Mouse (Mus musculus) brain, adult 2 months (tissue): ENCODE results near the gene Gadd45gip1.
A peak's percentile ranks its signal among the peaks of the same experiment; 100 is the strongest.
"Not testable (repeated sequence)": the region's sequence is repeated elsewhere in the genome, so short reads cannot be mapped to it uniquely, and the experiment has no call there.

ENCODE experiments used
- DNase-seq: peaks from one replicate; pipeline ENCODE4 v3.0.0; 2011; ENCODE audit warnings: low read depth, low spot score

Gene Gadd45gip1

DNA sequence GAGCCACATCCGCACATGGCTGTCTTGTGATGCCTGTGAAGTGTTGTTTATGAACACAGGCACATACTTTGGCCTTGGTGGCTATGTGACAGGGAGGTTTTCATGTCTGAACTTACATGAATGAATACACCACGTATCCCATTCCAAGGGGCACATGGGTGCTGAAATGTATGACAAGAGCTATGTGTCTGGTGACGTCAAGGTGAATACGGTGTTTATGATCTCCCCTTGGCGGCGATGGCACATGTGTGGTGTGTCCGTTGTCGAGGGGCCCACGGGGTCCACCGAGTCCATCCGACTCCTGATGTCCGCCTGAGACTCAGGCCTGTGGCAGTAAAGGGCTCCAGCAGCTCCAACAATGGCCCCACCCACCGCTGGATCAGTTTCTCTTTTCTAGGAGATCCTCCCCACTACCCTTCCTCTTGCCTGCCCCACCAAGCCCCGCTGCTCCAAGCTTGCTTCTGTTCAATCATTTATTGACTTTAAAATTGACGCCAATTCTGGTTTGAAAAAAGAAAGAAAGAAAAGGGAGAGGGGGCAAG, 34.0 kb upstream of the Gadd45gip1 start:
- no peak for DNase-seq

- no peak for DNase-seq
These were observed 33.4 kb upstream of the Gadd45gip1 start for GRCm38 (mm10) chr8:84797971-84798370.

- DNase-seq, result peak; percentile 48
These were observed 32.7 kb upstream of the Gadd45gip1 start for GRCm38 (mm10) chr8:84798446-84799135.

GRCm38 (mm10) chr8:84799136-84799931, 32.0 kb upstream of the Gadd45gip1 start:
- peak; percentile 80 for DNase-seq

- DNase-seq, result peak; percentile 83
These were observed 31.1 kb upstream of the Gadd45gip1 start, which contains the start of gene Nfix for GRCm38 (mm10) chr8:84799999-84800831. TSS of gene Nfix (minus strand) at chr8:84800344.

GRCm38 (mm10) chr8:84806031-84806430, 25.3 kb upstream of the Gadd45gip1 start:
- no peak for DNase-seq

- DNase-seq, result no peak
These were observed 22.0 kb upstream of the Gadd45gip1 start for GRCm38 (mm10) chr8:84809109-84809940.

DNA sequence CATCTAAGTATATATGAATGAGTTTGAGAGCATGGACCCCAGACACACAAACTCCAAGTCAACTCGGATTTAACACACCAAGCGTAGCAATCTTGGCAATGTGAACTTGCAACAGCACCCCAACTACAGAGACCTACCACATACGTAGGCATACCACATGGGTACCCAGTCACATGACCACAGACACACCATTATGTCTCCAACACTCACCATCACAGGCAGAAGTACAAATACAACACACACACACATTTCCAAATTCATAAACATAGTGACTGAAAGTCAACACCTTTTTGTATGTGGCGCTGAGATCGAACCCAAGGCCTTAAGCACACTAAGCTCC, 21.4 kb upstream of the Gadd45gip1 start:
- no peak for DNase-seq

DNA sequence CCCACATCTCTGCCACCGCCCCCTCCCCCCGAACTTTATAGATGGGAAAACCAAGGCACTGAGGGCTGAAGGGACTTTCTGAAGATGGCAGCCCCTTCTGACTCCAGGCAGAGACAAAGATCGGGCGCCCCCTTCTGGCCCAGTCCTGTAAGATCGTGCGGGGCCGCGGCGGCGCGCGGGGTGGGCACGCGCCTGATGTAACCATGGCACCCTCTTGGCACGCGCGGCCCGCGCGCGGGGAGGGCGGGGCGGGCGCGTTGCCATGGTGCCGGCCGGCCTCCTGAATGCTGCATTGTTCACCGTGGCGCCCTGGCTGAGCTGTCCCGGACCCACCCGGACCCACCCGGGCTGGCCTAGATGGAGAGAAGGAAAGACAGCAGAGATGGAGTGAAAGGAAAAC, 20.4 kb upstream of the Gadd45gip1 start:
- DNase-seq, result peak; percentile 93

GRCm38 (mm10) chr8:84811303-84811702, 20.0 kb upstream of the Gadd45gip1 start:
- no peak for DNase-seq

DNA sequence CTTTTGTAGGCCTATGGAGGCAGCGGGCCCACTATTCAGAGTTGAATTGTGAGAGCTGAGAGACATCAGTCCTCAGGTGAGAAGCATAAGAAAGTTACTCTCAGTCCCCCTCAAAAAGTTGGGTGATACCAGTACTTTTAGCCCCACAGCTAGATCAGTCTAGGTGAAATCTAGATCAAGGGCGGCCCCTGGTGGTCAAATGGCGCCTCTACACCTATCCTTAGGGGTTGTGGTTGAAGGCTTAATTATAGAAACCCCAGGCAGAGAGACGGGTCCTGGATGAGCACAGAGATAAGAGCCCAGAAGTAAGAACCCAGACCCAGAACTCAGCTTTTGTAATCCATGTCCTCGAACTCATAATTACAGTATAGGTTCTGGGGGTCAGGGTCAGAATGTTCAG, 18.3 kb upstream of the Gadd45gip1 start:
- peak; percentile 85 for DNase-seq

- DNase-seq, result peak; percentile 56
These were observed 17.5 kb upstream of the Gadd45gip1 start for GRCm38 (mm10) chr8:84813830-84814229.

DNA sequence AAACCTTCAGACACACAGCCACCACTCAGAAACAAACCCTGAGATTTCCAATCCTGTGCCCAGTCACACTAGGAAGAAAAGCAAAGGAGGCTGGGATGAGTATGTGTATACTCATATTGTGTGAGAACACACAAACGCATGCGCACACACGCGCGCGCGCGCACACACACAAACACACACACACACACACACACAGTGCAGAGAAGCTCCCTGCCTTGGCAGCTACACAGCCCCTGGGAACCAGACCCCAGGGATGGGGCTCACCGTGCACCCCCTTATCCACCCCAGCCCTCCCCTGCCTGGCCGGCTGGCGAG, 17.1 kb upstream of the Gadd45gip1 start:
- DNase-seq, result no peak

DNA sequence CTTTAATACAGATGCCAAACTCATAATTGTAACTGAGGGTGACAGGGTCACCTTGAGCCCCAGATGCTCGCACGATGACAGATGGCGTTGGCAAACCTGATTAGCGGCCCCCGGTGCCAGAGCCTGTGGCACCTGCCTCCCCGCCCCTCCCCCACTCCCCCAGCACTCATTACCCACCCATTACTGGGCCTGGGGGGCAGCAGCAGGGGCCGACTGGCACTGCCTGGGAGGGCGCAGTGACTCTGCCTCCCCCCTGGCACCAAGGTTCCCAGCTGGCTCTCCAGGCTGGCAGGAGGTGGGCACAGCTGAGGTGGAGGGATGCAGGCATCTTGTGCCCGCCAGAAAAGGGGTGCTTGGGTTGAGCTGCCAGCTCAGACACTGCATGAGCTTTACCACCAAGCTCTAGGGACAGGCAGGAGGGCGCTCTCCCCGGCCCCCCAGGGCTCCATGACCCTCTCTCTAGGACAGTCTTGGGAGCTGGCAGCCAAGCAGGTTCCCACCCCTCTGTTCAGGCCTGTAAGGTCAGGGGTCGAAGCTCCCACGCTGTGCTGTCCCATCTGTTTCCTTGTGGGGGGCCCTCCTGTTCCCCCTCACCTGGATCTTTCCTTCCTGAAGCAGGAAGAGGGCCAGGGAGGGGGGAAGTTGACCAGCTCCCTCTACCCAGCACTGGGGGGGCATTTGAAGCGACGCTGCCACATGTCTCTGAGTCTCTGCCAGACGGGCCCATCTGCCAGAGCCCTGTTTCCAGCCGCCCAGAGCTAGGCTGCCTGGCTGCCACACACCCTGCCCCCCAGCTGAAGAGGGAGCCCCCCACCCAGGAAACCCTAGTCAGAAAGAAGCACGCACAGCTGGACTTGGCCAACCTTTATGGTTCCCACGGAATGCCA, 16.5 kb upstream of the Gadd45gip1 start:
- DNase-seq, result peak; percentile 67

DNA sequence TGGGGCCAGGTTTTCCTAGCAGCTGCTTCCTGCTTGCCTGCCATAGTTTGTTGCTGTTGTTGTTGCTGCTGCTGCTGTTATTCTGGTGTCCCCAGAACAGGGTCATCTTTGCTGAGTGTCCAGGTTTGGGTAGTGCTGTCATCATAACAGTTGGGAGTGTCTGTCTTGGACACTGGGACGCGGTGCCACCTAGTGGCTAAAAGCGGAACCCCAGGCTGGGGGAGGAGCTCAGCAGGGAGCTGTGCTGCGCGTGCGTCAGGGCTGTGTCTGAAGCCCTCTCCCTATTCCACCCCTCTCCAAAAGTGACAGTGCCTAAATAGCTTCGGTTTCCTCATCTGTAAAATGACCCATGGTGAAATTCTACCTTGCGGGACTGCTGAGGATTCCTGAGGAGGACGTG, 15.8 kb upstream of the Gadd45gip1 start:
- peak; percentile 95 for DNase-seq

DNA sequence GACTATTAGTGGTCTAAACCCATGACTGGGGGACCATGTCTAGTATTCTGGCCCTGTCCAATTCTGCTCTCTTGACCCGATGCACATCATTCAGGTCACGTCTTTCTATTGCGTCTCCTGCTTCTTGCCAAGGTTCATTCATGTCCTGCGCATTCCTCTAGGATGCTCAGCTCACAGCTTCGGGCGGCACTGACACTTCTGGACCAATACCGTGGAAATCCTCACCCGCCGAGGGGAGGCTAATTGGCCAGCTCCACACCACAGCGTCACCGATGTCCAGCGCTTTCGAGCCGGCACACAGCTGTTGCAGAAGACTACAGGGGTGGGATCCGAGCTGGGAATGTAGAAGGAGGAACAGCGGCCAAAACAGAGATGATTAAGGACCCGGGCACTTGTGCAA, 15.2 kb upstream of the Gadd45gip1 start:
- DNase-seq, result no peak

DNA sequence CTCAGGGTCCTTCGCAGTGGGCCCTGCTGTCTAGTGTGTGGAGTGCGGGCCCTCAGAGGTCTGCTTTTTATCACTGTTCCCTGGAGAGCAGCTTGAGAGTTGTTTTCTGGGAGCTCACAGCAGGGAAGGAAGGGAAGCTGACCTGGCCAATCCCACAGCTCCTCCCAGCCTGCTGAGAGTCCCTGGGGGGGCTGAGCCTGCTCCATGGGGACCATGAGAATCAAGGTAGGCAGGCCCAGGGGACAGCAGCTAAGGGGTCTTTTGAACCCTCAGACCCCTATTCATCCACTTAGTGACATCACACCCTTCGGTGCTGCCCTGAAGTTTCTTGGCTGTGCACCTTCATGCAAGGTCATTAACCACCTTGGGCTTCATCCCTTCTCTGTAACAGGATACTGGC, 8.6 kb upstream of the Gadd45gip1 start, which contains the start of gene Dand5:
TSS of gene Dand5 (minus strand) at position 101 of the 400 bp plus-strand sequence.
- no peak for DNase-seq

DNA sequence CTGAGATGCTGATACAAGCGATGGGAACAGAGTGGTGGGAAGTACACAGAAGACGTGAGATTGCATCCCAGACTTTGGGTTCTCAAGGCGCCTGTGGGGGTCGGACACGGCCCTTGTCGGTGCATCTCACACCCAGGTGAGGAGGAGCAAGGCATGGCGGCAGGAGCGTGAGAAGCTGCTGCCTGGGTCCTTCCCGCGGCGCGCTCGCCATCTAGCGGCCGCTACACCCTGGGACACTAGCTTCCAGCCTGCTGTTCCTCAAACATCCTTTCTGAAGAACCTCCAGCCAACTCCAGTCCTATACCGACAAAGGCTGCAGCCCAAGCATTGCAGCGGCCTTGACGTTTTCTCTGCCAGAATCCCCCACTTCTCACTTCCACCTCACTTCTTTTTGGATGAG, 7.7 kb upstream of the Gadd45gip1 start:
- DNase-seq, result peak; percentile 91

DNA sequence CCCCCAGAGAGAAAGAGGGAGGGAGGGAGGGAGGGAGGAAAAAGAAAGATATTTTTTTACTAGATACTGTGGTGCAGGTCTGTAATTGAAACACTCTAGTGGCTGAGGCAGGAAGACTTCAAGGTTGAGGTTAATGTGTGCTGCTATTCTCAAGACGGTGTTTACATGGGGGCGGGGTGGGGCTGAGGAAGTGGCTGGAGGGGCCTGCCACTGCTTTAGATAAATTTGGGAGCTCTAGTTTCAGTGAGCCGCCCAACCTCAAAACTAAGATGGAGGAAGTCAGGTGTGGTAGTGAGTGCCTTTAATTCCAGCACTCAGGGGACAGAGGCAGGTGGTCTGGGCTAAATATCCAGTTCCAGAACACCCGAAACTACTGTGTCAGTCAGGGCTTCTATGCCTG, 5.7 kb upstream of the Gadd45gip1 start:
- no peak for DNase-seq

- DNase-seq, result not testable (repeated sequence)
These were observed 4.8 kb upstream of the Gadd45gip1 start for GRCm38 (mm10) chr8:84826518-84826917.
